Mouse (Mus musculus): ENCODE measurements around the gene Zfp113. TPM values are rescaled to one million over a fixed set of nuclear protein-coding genes. Genes with fewer than 3 reads are reported as not detected.
A peak's percentile ranks its signal among the peaks of the same experiment; 100 is the strongest.

The Zfp113 gene
- total and polyA plus RNA-seq, 3 experiments: 4.4 to 7.0 (median 5.8) TPM

- TF ChIP-seq TCF12 (IDR thresholded peaks at IDR 0.05; ENCODE audit: low read depth, low read length) (peak; percentile 72), MXI1 (IDR thresholded peaks at IDR 0.05; ENCODE audit: low read depth, low read length) (peak; percentile 66; the same call in 1 of the 2 replicates), IRF4 (IDR thresholded peaks at IDR 0.05; ENCODE audit: low read depth, low read length) (peak; percentile 65; the same call in 1 of the 2 replicates), KAT2A (IDR thresholded peaks at IDR 0.05; ENCODE audit: insufficient replicate concordance, low read length) (peak; percentile 79)
Measured at GRCm38 (mm10) chr5:138171695-138172491, 16.3 kb upstream of the Zfp113 start, which contains the start of the genes Ap4m1 and Mcm7 (continued).

DNA sequence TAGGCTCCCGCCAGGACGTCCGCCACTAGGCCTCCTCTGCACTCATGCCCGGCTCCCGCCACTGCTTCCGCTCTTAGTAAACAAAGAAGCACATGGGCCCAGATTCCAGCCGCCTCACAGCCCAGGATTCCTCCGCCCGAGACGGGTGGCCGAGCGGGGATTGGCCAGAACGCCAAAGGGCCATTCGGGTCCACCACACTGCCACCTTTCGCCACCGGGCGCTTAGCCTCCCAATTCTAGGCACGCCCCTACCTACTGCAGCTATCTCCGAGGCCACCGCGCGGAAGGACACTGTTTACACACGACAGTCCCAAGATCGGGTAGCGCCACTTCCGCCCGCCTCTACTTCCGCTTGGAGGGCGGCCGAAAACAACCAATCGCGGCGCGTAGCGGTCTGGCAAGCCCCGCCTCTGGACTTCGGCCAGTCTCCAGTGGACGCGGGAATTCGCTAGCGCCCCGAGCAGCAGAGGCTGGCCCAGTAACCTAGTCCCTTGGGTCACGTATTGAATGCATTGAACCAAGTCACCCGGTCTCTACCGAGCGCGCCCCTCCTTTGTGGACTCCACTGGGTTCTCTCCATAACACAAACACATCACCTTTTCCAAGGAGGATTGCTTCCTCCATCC is 15.5 kb upstream of the Zfp113 start:
- peak overlapping the region; percentile 91 for H3K9ac ChIP-seq (ENCODE audit: insufficient read depth, low read depth)
- H3K4me3 ChIP-seq (replicated peaks in 1 of 3; ENCODE audit: low read depth in 2 of 3, low read length in 2 of 3, poor library complexity in 1 of 3): peak overlapping the region; percentile 82 to 98 (median 88)
- peak overlapping the region; percentile 79 for H3K27ac ChIP-seq (ENCODE audit: insufficient read depth, low read depth)
- DNase-seq (ENCODE audit: extremely low read depth): peak; percentile 93
- dilution Hi-C loops (cut with MboI; ENCODE audit: extremely low pct_ligation_motif_present, extremely low pct_unique_long_range_greater_than_20kb, low sequenced_read_pairs) (no loop called here), in situ Hi-C loops (cut with MboI; ENCODE audit: low pct_ligation_motif_present, low pct_unique_long_range_greater_than_20kb, low sequenced_read_pairs) (no loop called here)
- peak; percentile 17; the same call in 1 of the 2 replicates for TF ChIP-seq TCF12 (IDR thresholded peaks at IDR 0.05; ENCODE audit: low read depth, low read length)
- TF ChIP-seq HCFC1 (IDR thresholded peaks at IDR 0.05; ENCODE audit: low read depth, low read length): peak; percentile 82
- no peak for TF ChIP-seq ZNF384 (IDR thresholded peaks at IDR 0.05; ENCODE audit: low read depth, low read length)
- peak; percentile 82 for TF ChIP-seq KAT2A (IDR thresholded peaks at IDR 0.05; ENCODE audit: insufficient replicate concordance, low read length)
- peak; percentile 59; the same call in 1 of the 2 replicates for TF ChIP-seq NELFE (IDR thresholded peaks at IDR 0.05; ENCODE audit: low read depth, low read length)
- peak; percentile 54; the same call in 1 of the 2 replicates for TF ChIP-seq ZMIZ1 (IDR thresholded peaks at IDR 0.05; ENCODE audit: low read depth, low read length)
- peak; percentile 68; the same call in 1 of the 2 replicates for TF ChIP-seq POLR2AphosphoS2 (IDR thresholded peaks at IDR 0.05; ENCODE audit: low read depth, low read length)
- TF ChIP-seq MXI1 (IDR thresholded peaks at IDR 0.05; ENCODE audit: low read depth, low read length): peak; percentile 98
- TF ChIP-seq SIN3A (IDR thresholded peaks at IDR 0.05; ENCODE audit: low read length): peak; percentile 100
- 0 out of 2 replicates have a peak, but pooled peaks have one; percentile 28 for TF ChIP-seq NRF1 (IDR thresholded peaks at IDR 0.05; ENCODE audit: low read depth, low read length)
- TF ChIP-seq ZKSCAN1 (IDR thresholded peaks at IDR 0.05; ENCODE audit: borderline replicate concordance, low read depth, low read length): no peak
- TF ChIP-seq CTCF (conservative IDR thresholded peaks at IDR 0.05 in 1 of 2, IDR thresholded peaks at IDR 0.05 in 1 of 2; ENCODE audit: low read depth in 2 of 2, low read length in 2 of 2): no peak
- TF ChIP-seq CHD2 (IDR thresholded peaks at IDR 0.05; ENCODE audit: low read length): peak; percentile 56
- TF ChIP-seq MAX (IDR thresholded peaks at IDR 0.05; ENCODE audit: low read length): peak; percentile 97
- 0 out of 2 replicates have a peak, but pooled peaks have one; percentile 37 for TF ChIP-seq MEF2A (IDR thresholded peaks at IDR 0.05; ENCODE audit: borderline replicate concordance, low read depth, low read length)
- peak; percentile 75; the same call in 1 of the 2 replicates for TF ChIP-seq UBTF (IDR thresholded peaks at IDR 0.05; ENCODE audit: low read depth, low read length)
- TF ChIP-seq POLR2A (IDR thresholded peaks at IDR 0.05; ENCODE audit: low read depth, low read length): peak; percentile 69
- TF ChIP-seq ELF1 (IDR thresholded peaks at IDR 0.05; ENCODE audit: low read depth, low read length): peak; percentile 92
- TF ChIP-seq ZC3H11A (IDR thresholded peaks at IDR 0.05; ENCODE audit: low read depth, low read length): no peak
- no peak for TF ChIP-seq MAFK (IDR thresholded peaks at IDR 0.05; ENCODE audit: insufficient replicate concordance, low read length)
- peak; percentile 73; the same call in 1 of the 2 replicates for TF ChIP-seq E2F4 (IDR thresholded peaks at IDR 0.05; ENCODE audit: insufficient replicate concordance, low read depth, low read length)
- TF ChIP-seq IRF4 (IDR thresholded peaks at IDR 0.05; ENCODE audit: low read depth, low read length): no peak
- peak; percentile 34; the same call in 1 of the 2 replicates for TF ChIP-seq MAZ (IDR thresholded peaks at IDR 0.05; ENCODE audit: low read depth, low read length)
- H3K4me2 ChIP-seq (ENCODE audit: insufficient read depth, low read depth, poor library complexity, severe bottlenecking): peak overlapping the region; percentile 44; the same call in 1 of the 2 replicates
- no peaks in the 10 kb centered on the region for H3K27me3 ChIP-seq (replicated peaks)
- peaks cover 55 to 66% of the 10 kb centered on the region in 2 experiments for H3K36me3 ChIP-seq (replicated peaks in 1 of 2; ENCODE audit: control insufficient read depth in 1 of 2, insufficient read depth in 1 of 2, low read length in 1 of 2)
- H3K4me1 ChIP-seq (ENCODE audit: control insufficient read depth in 1 of 2, insufficient read depth in 2 of 2): peaks cover 11 to 27% of the 10 kb centered on the region in 2 experiments
- peaks cover 30% of the 10 kb centered on the region for H3K79me2 ChIP-seq (replicated peaks; ENCODE audit: control insufficient read depth, extremely low read depth, insufficient read depth, poor library complexity, severe bottlenecking)
- H3K9me3 ChIP-seq (replicated peaks; ENCODE audit: low read length): no peaks in the 10 kb centered on the region
